Mouse (Mus musculus): ENCODE measurements around the gene Dchs1.

Gene Dchs1

GRCm38 (mm10) chr7:105787285-105788140 is at the start of gene Dchs1:
Gene Dchs1, minus strand, starts transcription at chr7:105787654.
- no peak for DNase-seq (ENCODE audit: low read depth)

- no peak for DNase-seq (ENCODE audit: low read depth)
Measured at GRCm38 (mm10) chr7:105824281-105824680, 36.8 kb upstream of the Dchs1 start.

- peak; percentile 72 for DNase-seq (ENCODE audit: low read depth)
Measured at GRCm38 (mm10) chr7:105818483-105818882, 31.0 kb upstream of the Dchs1 start.

GRCm38 (mm10) chr7:105816736-105817135 is 29.3 kb upstream of the Dchs1 start:
- DNase-seq (ENCODE audit: low read depth), result peak; percentile 44

GRCm38 (mm10) chr7:105813326-105813725 is 25.9 kb upstream of the Dchs1 start:
- DNase-seq (ENCODE audit: low read depth), result no peak

GRCm38 (mm10) chr7:105812566-105812965 is 25.1 kb upstream of the Dchs1 start:
- no peak for DNase-seq (ENCODE audit: low read depth)

- no peak for DNase-seq (ENCODE audit: low read depth)
Measured at GRCm38 (mm10) chr7:105811516-105811915, 24.1 kb upstream of the Dchs1 start.

- peak; percentile 99 for DNase-seq (ENCODE audit: low read depth)
Measured at GRCm38 (mm10) chr7:105810877-105811489, 23.5 kb upstream of the Dchs1 start, which contains the start of gene Mrpl17. Gene Mrpl17, minus strand, starts transcription at chr7:105811099.

GRCm38 (mm10) chr7:105810280-105810876 is 22.9 kb upstream of the Dchs1 start:
- DNase-seq (ENCODE audit: low read depth), result no peak

GRCm38 (mm10) chr7:105809836-105810235 is 22.4 kb upstream of the Dchs1 start:
- peak; percentile 20 for DNase-seq (ENCODE audit: low read depth)

GRCm38 (mm10) chr7:105808385-105808784 is 20.9 kb upstream of the Dchs1 start:
- DNase-seq (ENCODE audit: low read depth), result no peak

- no peak for DNase-seq (ENCODE audit: low read depth)
Measured at GRCm38 (mm10) chr7:105806716-105807115, 19.3 kb upstream of the Dchs1 start.

- DNase-seq (ENCODE audit: low read depth), result no peak
Measured at GRCm38 (mm10) chr7:105806125-105806524, 18.7 kb upstream of the Dchs1 start.

- no peak for DNase-seq (ENCODE audit: low read depth)
Measured at GRCm38 (mm10) chr7:105803428-105803827, 16.0 kb upstream of the Dchs1 start.

- no peak for DNase-seq (ENCODE audit: low read depth)
Measured at GRCm38 (mm10) chr7:105802771-105803170, 15.3 kb upstream of the Dchs1 start.

GRCm38 (mm10) chr7:105802312-105802711 is 14.9 kb upstream of the Dchs1 start:
- DNase-seq (ENCODE audit: low read depth), result no peak

- DNase-seq (ENCODE audit: low read depth), result no peak
Measured at GRCm38 (mm10) chr7:105796972-105797371, 9.5 kb upstream of the Dchs1 start.

- no peak for DNase-seq (ENCODE audit: low read depth)
Measured at GRCm38 (mm10) chr7:105795759-105796366, 8.4 kb upstream of the Dchs1 start.

- DNase-seq (ENCODE audit: low read depth), result peak; percentile 52
Measured at GRCm38 (mm10) chr7:105793701-105794100, 6.2 kb upstream of the Dchs1 start.

GRCm38 (mm10) chr7:105791147-105791546 is 3.7 kb upstream of the Dchs1 start:
- DNase-seq (ENCODE audit: low read depth), result no peak

- no peak for DNase-seq (ENCODE audit: low read depth)
Measured at GRCm38 (mm10) chr7:105786506-105787284, 759 bp downstream of the Dchs1 start.

GRCm38 (mm10) chr7:105784556-105784955 is 2.9 kb downstream of the Dchs1 start:
- DNase-seq (ENCODE audit: low read depth), result no peak
